Mouse (Mus musculus): ENCODE data around the gene Gtf2h3.

DNA sequence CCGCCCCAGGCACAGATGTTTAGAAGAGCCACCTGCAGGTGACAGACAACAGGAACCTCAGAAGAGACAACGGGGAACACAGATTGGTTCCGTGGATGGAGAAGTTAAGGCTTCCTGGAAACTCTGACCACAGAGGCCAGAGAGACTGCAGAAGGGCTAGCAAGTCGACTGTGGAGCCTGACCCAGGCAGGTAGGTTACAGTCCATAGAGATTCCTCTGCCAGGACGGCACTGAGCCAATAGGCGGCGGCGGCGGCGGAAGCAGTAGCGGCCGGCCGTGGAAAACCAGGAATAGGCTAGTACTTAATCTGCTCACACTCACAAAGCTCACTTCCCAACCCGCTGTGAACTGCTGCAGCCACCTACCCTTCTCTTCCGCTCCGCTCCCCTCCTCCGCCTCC is 42.2 kb upstream of the Gtf2h3 start:
- TF ChIP-seq CTCF (IDR thresholded peaks at IDR 0.05; ENCODE audit: low read depth) (peak; percentile 22; the same call in 1 of the 2 replicates), EP300 (optimal IDR thresholded peaks at IDR 0.05) (no peak)
